In the genomic region with DNA sequence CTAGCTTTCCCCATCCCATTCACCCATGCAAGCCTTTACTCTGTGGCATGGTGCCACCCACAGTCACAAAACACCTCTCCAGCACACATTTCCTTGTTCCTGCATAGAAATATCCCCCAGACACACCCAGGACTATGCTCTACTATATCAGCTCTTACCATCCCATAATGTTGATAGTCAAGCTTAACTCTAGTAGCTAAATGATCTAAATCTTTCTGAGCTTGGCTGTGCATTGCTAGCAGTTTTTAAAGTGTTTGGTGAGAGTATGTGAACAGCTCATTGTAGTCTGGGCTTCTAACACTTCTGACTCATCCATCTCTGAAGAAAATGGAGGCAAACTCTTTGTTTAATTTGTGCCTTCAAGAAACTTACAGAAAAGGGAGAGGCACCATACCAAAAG, we compare ENCODE assay signal across 27 mouse cellular contexts.
"Had no signal": no experiment of that assay in that cellular context is flagged by ENCODE, and none has a peak within 500 bp of the region (broad histone marks: within the 10 kb centered on the region; RNA-seq: fewer than 3 reads in every experiment).

No protein-coding gene starts in this region.

- H3K9me3 ChIP-seq: limb, embryonic 10.5 days; limb, embryonic 13.5 days; liver, embryonic 12.5 days; liver, embryonic 15.5 days; lung, embryonic 15.5 days; megakaryocyte, embryonic 14.5 days; midbrain, embryonic 10.5 days; neural tube, embryonic 13.5 days; stomach, embryonic 15.5 days had no signal

- H3K27ac ChIP-seq: layer of hippocampus, adult 2 months; limb, embryonic 10.5 days; limb, embryonic 13.5 days; liver, embryonic 12.5 days; liver, embryonic 15.5 days; lung, embryonic 15.5 days; midbrain, embryonic 10.5 days; neural tube, embryonic 13.5 days; stomach, embryonic 15.5 days had no signal

- H3K4me3 ChIP-seq: layer of hippocampus, adult 2 months; limb, embryonic 10.5 days; limb, embryonic 13.5 days; liver, embryonic 12.5 days; liver, embryonic 15.5 days; lung, embryonic 15.5 days; megakaryocyte, embryonic 14.5 days; midbrain, embryonic 10.5 days; myocyte; neural tube, embryonic 13.5 days; stomach, embryonic 15.5 days had no signal

- H3K27me3 ChIP-seq: limb, embryonic 13.5 days; liver, embryonic 12.5 days; liver, embryonic 15.5 days; lung, embryonic 15.5 days; neural tube, embryonic 13.5 days; stomach, embryonic 15.5 days had no signal

- ATAC-seq: intestine, embryonic 16.5 days; liver, embryonic 12.5 days had no signal

- H3K4me1 ChIP-seq: limb, embryonic 10.5 days; limb, embryonic 13.5 days; liver, embryonic 12.5 days; liver, embryonic 15.5 days; lung, embryonic 15.5 days; megakaryocyte, embryonic 14.5 days; midbrain, embryonic 10.5 days; neural tube, embryonic 13.5 days; stomach, embryonic 15.5 days had no signal

- H3K36me3 ChIP-seq: limb, embryonic 10.5 days; limb, embryonic 13.5 days; liver, embryonic 12.5 days; liver, embryonic 15.5 days; lung, embryonic 15.5 days; midbrain, embryonic 10.5 days; neural tube, embryonic 13.5 days; stomach, embryonic 15.5 days had no signal

- H3K4me2 ChIP-seq: limb, embryonic 13.5 days; liver, embryonic 12.5 days; liver, embryonic 15.5 days; lung, embryonic 15.5 days; neural tube, embryonic 13.5 days; stomach, embryonic 15.5 days had no signal

- H3K9ac ChIP-seq: limb, embryonic 13.5 days; liver, embryonic 12.5 days; liver, embryonic 15.5 days; lung, embryonic 15.5 days; neural tube, embryonic 13.5 days; stomach, embryonic 15.5 days had no signal

- DNase-seq: kidney, adult 18-20 months; kidney, adult 9 months; kidney, postnatal 14 days; kidney, postnatal 4 days; layer of hippocampus, adult 9-11 months; layer of hippocampus, postnatal 36 days; liver; lung, adult 18-20 months; lung, postnatal 10 days; lung, postnatal 36 days; midbrain, embryonic 14.5 days; retina, postnatal 1 day; spleen, adult 18-20 months; thymus, adult 18-20 months; thymus, postnatal 36 days had no signal
